ENCODE assay signal across 21 mouse cellular contexts in the genomic region with DNA sequence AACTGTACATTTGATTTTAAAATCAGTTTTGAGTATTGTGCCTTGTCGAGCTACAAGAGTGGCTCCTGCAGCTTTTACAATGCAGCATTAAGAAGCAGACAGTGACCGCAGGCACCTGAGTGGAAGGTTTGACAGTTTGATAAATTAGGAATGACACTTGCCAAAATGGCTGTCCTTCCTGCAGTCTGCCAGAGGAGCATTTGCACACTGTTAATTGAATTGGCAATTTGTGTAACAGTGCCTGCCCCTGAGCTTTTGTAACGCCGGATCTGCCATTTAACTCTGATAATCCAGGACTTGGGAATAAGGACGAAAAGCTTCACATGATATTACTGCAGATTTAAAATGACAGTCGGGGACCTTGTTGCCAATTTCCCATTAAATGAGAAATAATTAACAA.
DNase-seq lines count a peak whose midpoint lies in the region; ATAC-seq and TF ChIP-seq lines count a peak whose summit lies in the region.
"Had no signal": no experiment of that assay in that cellular context is flagged by ENCODE, and none has a peak within 500 bp of the region (broad histone marks: within the 10 kb centered on the region; RNA-seq: fewer than 3 reads in every experiment).

No protein-coding gene starts in this region.

- H3K9me3 ChIP-seq in midbrain, embryonic 14.5 days (ENCODE audit: control insufficient read depth, low read length), result no peaks in the 10 kb centered on the region
- H3K9me3 ChIP-seq in midbrain, embryonic 16.5 days (replicated peaks; ENCODE audit: control insufficient read depth, low read length, poor library complexity, severe bottlenecking), result no peaks in the 10 kb centered on the region
- no peaks in the 10 kb centered on the region for H3K9me3 ChIP-seq in heart, embryonic 10.5 days
- H3K9me3 ChIP-seq: embryonic facial prominence, embryonic 15.5 days; forebrain, embryonic 10.5 days; heart, embryonic 12.5 days; hindbrain, embryonic 12.5 days had no signal

- H3K4me3 ChIP-seq in midbrain, embryonic 14.5 days (replicated peaks; ENCODE audit: low read depth, low read length), result no peak overlapping the region
- H3K4me3 ChIP-seq in midbrain, embryonic 16.5 days (ENCODE audit: low read depth, low read length), result no peak overlapping the region
- H3K4me3 ChIP-seq in heart, embryonic 10.5 days, result no peak overlapping the region
- H3K4me3 ChIP-seq: embryonic facial prominence, embryonic 15.5 days; erythroblast, embryonic 14.5 days; forebrain, embryonic 10.5 days; heart, adult 2 months; heart, embryonic 12.5 days; hindbrain, embryonic 12.5 days had no signal

- H3K27ac ChIP-seq in midbrain, embryonic 14.5 days (replicated peaks; ENCODE audit: low read depth, low read length), result no peak overlapping the region
- no peak overlapping the region for H3K27ac ChIP-seq in midbrain, embryonic 16.5 days (ENCODE audit: low read length)
- no peak overlapping the region for H3K27ac ChIP-seq in heart, embryonic 10.5 days
- H3K27ac ChIP-seq: embryonic facial prominence, embryonic 15.5 days; forebrain, embryonic 10.5 days; heart, adult 2 months; hindbrain, embryonic 12.5 days had no signal

- H3K4me1 ChIP-seq in midbrain, embryonic 14.5 days (ENCODE audit: control insufficient read depth, insufficient read depth, low read length), result no peaks in the 10 kb centered on the region
- H3K4me1 ChIP-seq in midbrain, embryonic 16.5 days (ENCODE audit: control insufficient read depth, insufficient read depth, low read length), result no peaks in the 10 kb centered on the region
- no peaks in the 10 kb centered on the region for H3K4me1 ChIP-seq in heart, embryonic 10.5 days
- H3K4me1 ChIP-seq: embryonic facial prominence, embryonic 15.5 days; forebrain, embryonic 10.5 days; heart, embryonic 12.5 days; hindbrain, embryonic 12.5 days had no signal

- no peak for TF ChIP-seq POLR2A in brain, embryonic 14.5 days (IDR thresholded peaks at IDR 0.05; ENCODE audit: borderline replicate concordance, extremely low read depth, insufficient read depth, insufficient read length, poor library complexity, severe bottlenecking)

- no peaks in the 10 kb centered on the region for H3K27me3 ChIP-seq in midbrain, embryonic 14.5 days (ENCODE audit: control insufficient read depth, insufficient read depth, low read length)
- H3K27me3 ChIP-seq in midbrain, embryonic 16.5 days (ENCODE audit: control insufficient read depth, insufficient read depth, low read depth, low read length), result no peaks in the 10 kb centered on the region
- no peaks in the 10 kb centered on the region for H3K27me3 ChIP-seq in heart, embryonic 10.5 days (ENCODE audit: insufficient read depth, poor library complexity, severe bottlenecking)
- H3K27me3 ChIP-seq: embryonic facial prominence, embryonic 15.5 days; heart, embryonic 12.5 days; hindbrain, embryonic 12.5 days had no signal

- ATAC-seq in midbrain, embryonic 14.5 days (ENCODE audit: low FRiP score, low TSS enrichment), result no peak
- no peak for ATAC-seq in midbrain, embryonic 16.5 days
- ATAC-seq: forebrain, embryonic 16.5 days; intestine, embryonic 16.5 days had no signal

- no peaks in the 10 kb centered on the region for H3K36me3 ChIP-seq in midbrain, embryonic 14.5 days (ENCODE audit: control insufficient read depth, insufficient read depth, low read length)
- no peaks in the 10 kb centered on the region for H3K36me3 ChIP-seq in midbrain, embryonic 16.5 days (ENCODE audit: control insufficient read depth, insufficient read depth, low read length)
- no peaks in the 10 kb centered on the region for H3K36me3 ChIP-seq in heart, embryonic 10.5 days
- H3K36me3 ChIP-seq: embryonic facial prominence, embryonic 15.5 days; forebrain, embryonic 10.5 days; heart, embryonic 12.5 days; hindbrain, embryonic 12.5 days had no signal

- no peak overlapping the region for H3K9ac ChIP-seq in midbrain, embryonic 14.5 days (replicated peaks; ENCODE audit: low read length)
- no peak overlapping the region for H3K9ac ChIP-seq in midbrain, embryonic 16.5 days (ENCODE audit: low read depth, low read length)
- H3K9ac ChIP-seq: embryonic facial prominence, embryonic 15.5 days; heart, embryonic 12.5 days; hindbrain, embryonic 12.5 days had no signal

- TF ChIP-seq CTCF in brain, embryonic 14.5 days (IDR thresholded peaks at IDR 0.05; ENCODE audit: borderline replicate concordance, extremely low read depth, insufficient read depth, insufficient read length), result no peak

- no peak overlapping the region for H3K4me2 ChIP-seq in midbrain, embryonic 14.5 days (ENCODE audit: low read length)
- H3K4me2 ChIP-seq in midbrain, embryonic 16.5 days (ENCODE audit: low read length), result no peak overlapping the region
- H3K4me2 ChIP-seq: embryonic facial prominence, embryonic 15.5 days; heart, embryonic 12.5 days; hindbrain, embryonic 12.5 days had no signal

- WGBS in midbrain, embryonic 14.5 days, result 31% methylated on average over 6 of the region's 6 CpGs
- WGBS in midbrain, embryonic 16.5 days, result 32% methylated on average over 6 of the region's 6 CpGs
- 78% methylated on average over 6 of the region's 6 CpGs for WGBS in heart, embryonic 10.5 days

- DNase-seq in cerebellum, postnatal 14 days, result peak; percentile 22 to 58
- no peak for DNase-seq in cerebellum, postnatal 36 days
- peak; percentile 63 for DNase-seq in midbrain, embryonic 14.5 days
- peak; percentile 67 for DNase-seq in brain, embryonic 14.5 days (ENCODE audit: low read depth)
- no peak for DNase-seq in heart, embryonic 10.5 days (ENCODE audit: low spot score)
- no peak for DNase-seq in spleen, postnatal 10 days (ENCODE audit: low spot score in 2 of 2)
- DNase-seq: adrenal gland, adult 8-10 months; adrenal gland, postnatal 36 days; cerebellum, adult 11-12 months; embryo, embryonic 11 days; gastrocnemius, postnatal 14 days; heart, adult 2 months; kidney, adult 2 months had no signal

Comparison
In these comparisons a context has a peak if more than half of its experiments do, and no peak if none do; other contexts are left out.
1. DNase-seq: peak in cerebellum, postnatal 14 days (2 of 2), midbrain, embryonic 14.5 days (single experiment) and brain, embryonic 14.5 days (single experiment); none in cerebellum, postnatal 36 days (0 of 2), heart, embryonic 10.5 days (single experiment) and spleen, postnatal 10 days (0 of 2).